Mouse (Mus musculus): ENCODE measurements at regions not wholly inside any gene's neighbourhood (a gene's known extent, or its start where the extent isn't known, plus 50 kb on each side); places are given as distances from the start of the nearest gene placed in this dataset.

DNA sequence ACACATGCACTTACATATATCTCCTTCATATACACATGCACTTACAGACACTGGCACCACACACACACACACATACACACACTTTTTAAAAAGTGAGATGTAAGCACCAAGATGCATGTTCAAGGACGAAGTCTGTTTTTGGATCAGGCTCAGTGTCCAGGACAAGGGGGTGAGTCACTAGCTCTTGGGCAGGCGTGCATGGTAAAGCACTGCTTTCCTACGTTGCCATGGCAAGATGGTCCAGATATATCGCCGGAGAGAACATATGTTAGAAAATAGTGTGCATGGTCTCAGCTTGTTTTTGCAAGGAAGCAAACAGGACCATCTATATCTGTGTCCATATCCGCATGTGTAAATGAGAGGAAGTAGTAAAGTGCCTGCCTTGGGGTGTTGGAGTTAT lies 77.0 kb upstream of the Kcng1 start:
- TF ChIP-seq CTCF (IDR thresholded peaks at IDR 0.05; ENCODE audit: control insufficient read depth, insufficient read depth, low read length) (no peak), POLR2A (IDR thresholded peaks at IDR 0.05; ENCODE audit: borderline replicate concordance, control insufficient read depth, low read depth, low read length) (no peak)
